Mouse (Mus musculus): Measurements from ENCODE around the gene Efna2.

- TF ChIP-seq CTCF (IDR thresholded peaks at IDR 0.05; ENCODE audit: low read depth, low read length) (no peak), POLR2A (IDR thresholded peaks at IDR 0.05; ENCODE audit: insufficient read depth, low read length) (no peak), EP300 (IDR thresholded peaks at IDR 0.05; ENCODE audit: insufficient read depth, low read depth, low read length) (no peak)
Observed at GRCm38 (mm10) chr10:80162716-80163299, 16.5 kb upstream of the Efna2 start.

All from ES-Bruce4 (cell line).